Mouse (Mus musculus): ENCODE measurements at regions not wholly inside any gene's neighbourhood (a gene's known extent, or its start where the extent isn't known, plus 50 kb on each side); places are given as distances from the start of the nearest gene placed in this dataset.

DNA sequence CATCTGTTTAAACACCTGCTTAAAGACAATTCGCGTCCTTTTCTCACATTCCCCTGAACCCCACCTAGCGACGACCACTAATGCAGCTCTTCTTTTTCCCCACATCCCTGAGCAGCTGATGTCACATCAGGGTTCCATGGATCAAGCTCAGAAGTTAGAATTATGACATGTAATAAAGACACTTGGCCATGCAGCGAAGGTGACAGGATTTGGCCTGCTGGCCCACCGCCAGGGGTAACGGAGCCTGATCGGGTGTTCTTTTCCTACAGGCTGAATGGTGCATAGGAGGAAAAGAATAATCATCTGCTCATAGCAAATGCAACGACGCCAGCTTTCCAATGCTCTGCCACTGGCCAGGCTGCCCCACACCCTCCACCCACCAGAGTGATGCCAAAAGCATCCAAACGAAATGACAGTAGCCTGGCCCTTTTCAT lies 231.9 kb downstream of the Sox4 start:
- no peak overlapping the region for H3K4me3 ChIP-seq (ENCODE audit: control insufficient read depth in 1 of 2, insufficient read depth in 1 of 2, low read depth in 2 of 2, low read length in 2 of 2)
- no peak overlapping the region for H3K9ac ChIP-seq (ENCODE audit: control insufficient read depth, low read depth, low read length, poor library complexity, severe bottlenecking)
- no peak overlapping the region for H3K27ac ChIP-seq (ENCODE audit: control insufficient read depth, low read depth, low read length)
- DNase-seq (ENCODE audit: low read depth, low spot score), result no peak
- H3K4me1 ChIP-seq (ENCODE audit: control insufficient read depth in 1 of 2, insufficient read depth in 2 of 2, low read length in 2 of 2), result no peaks in the 10 kb centered on the region
- no peaks in the 10 kb centered on the region for H3K9me3 ChIP-seq (replicated peaks; ENCODE audit: insufficient read depth, low read length)
- H3K79me2 ChIP-seq (ENCODE audit: control insufficient read depth, insufficient read depth, low read length, poor library complexity), result no peaks in the 10 kb centered on the region
- H3K27me3 ChIP-seq (ENCODE audit: control insufficient read depth in 1 of 2, insufficient read depth in 2 of 2, low read length in 2 of 2), result no peaks in the 10 kb centered on the region
- TF ChIP-seq NELFE (IDR thresholded peaks at IDR 0.05; ENCODE audit: low read depth, low read length) (no peak), MAX (IDR thresholded peaks at IDR 0.05; ENCODE audit: low read length) (no peak), MAFK (IDR thresholded peaks at IDR 0.05; ENCODE audit: borderline replicate concordance, low read depth, low read length) (no peak)
- no peaks in the 10 kb centered on the region for H3K36me3 ChIP-seq (ENCODE audit: control insufficient read depth in 1 of 2, insufficient read depth in 2 of 2, low read length in 2 of 2)

GRCm38 (mm10) chr13:28720639-28721239 lies 232.8 kb downstream of the Sox4 start:
- no peak overlapping the region for H3K9ac ChIP-seq (ENCODE audit: control insufficient read depth, low read depth, low read length, poor library complexity, severe bottlenecking)
- no peaks in the 10 kb centered on the region for H3K36me3 ChIP-seq (ENCODE audit: control insufficient read depth in 1 of 2, insufficient read depth in 2 of 2, low read length in 2 of 2)
- no peak for DNase-seq (ENCODE audit: low read depth, low spot score)
- H3K9me3 ChIP-seq (replicated peaks; ENCODE audit: insufficient read depth, low read length), result no peaks in the 10 kb centered on the region
- H3K27ac ChIP-seq (ENCODE audit: control insufficient read depth, low read depth, low read length), result no peak overlapping the region
- no peaks in the 10 kb centered on the region for H3K79me2 ChIP-seq (ENCODE audit: control insufficient read depth, insufficient read depth, low read length, poor library complexity)
- no peaks in the 10 kb centered on the region for H3K27me3 ChIP-seq (ENCODE audit: control insufficient read depth in 1 of 2, insufficient read depth in 2 of 2, low read length in 2 of 2)
- TF ChIP-seq USF1 (IDR thresholded peaks at IDR 0.05; ENCODE audit: low read depth, low read length), result no peak
- no peak for TF ChIP-seq ZKSCAN1 (IDR thresholded peaks at IDR 0.05; ENCODE audit: low read depth, low read length)
- TF ChIP-seq KAT2A (conservative IDR thresholded peaks at IDR 0.05; ENCODE audit: low read depth, low read length), result no peak
- no peak for TF ChIP-seq ETS1 (IDR thresholded peaks at IDR 0.05; ENCODE audit: low read depth, low read length)
- no peak for TF ChIP-seq MYC (IDR thresholded peaks at IDR 0.05; ENCODE audit: low read depth, low read length)
- no peak for TF ChIP-seq E2F4 (IDR thresholded peaks at IDR 0.05; ENCODE audit: borderline replicate concordance, low read depth, low read length)
- no peak for TF ChIP-seq TBP (IDR thresholded peaks at IDR 0.05; ENCODE audit: low read depth, low read length)
- TF ChIP-seq UBTF (IDR thresholded peaks at IDR 0.05; ENCODE audit: borderline replicate concordance, insufficient read depth, low read depth, low read length), result no peak
- no peak for TF ChIP-seq TAL1 (IDR thresholded peaks at IDR 0.05; ENCODE audit: low read length)
- no peak for TF ChIP-seq ZC3H11A (IDR thresholded peaks at IDR 0.05; ENCODE audit: low read depth, low read length)
- no peak for TF ChIP-seq MYB (IDR thresholded peaks at IDR 0.05; ENCODE audit: low read depth, low read length)
- no peak for TF ChIP-seq MEF2A (IDR thresholded peaks at IDR 0.05; ENCODE audit: extremely low read depth, insufficient replicate concordance, low read depth, low read length, poor library complexity, severe bottlenecking)
- no peak for TF ChIP-seq RCOR1 (IDR thresholded peaks at IDR 0.05; ENCODE audit: low read depth, low read length)
- TF ChIP-seq GATA1 (IDR thresholded peaks at IDR 0.05; ENCODE audit: low read depth, low read length), result no peak
- H3K4me3 ChIP-seq (ENCODE audit: control insufficient read depth in 1 of 2, insufficient read depth in 1 of 2, low read depth in 2 of 2, low read length in 2 of 2), result no peak overlapping the region
- H3K4me1 ChIP-seq (ENCODE audit: control insufficient read depth in 1 of 2, insufficient read depth in 2 of 2, low read length in 2 of 2), result no peaks in the 10 kb centered on the region

Data from MEL (cell line).